ENCODE assay signal across 21 mouse cellular contexts in the genomic region with DNA sequence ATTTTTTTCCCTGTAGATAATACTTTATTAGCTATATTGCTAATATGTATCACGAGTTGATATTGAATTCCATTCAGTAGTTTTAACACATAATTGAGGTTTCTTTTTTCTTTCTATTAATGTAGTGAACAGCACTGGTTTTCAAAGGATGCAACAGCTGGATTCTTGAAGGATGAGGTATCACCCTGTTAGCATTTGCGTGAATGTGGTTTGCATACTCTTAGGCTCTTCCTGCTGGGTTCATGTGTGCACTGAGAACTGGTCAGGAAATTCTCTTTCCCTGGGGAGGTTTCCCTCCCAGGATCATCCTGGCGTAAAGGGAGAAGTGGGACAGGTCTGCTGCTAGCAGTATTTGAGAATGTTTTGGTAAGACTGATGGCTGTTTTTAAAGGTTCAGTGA. TPM values are rescaled to one million over a fixed set of nuclear protein-coding genes. Genes with fewer than 3 reads are reported as not detected.
DNase-seq lines count a peak whose midpoint lies in the region; ATAC-seq and TF ChIP-seq lines count a peak whose summit lies in the region.
"Had no signal": no experiment of that assay in that cellular context is flagged by ENCODE, and none has a peak within 500 bp of the region (broad histone marks: within the 10 kb centered on the region; RNA-seq: fewer than 3 reads in every experiment).

No protein-coding gene starts in this region.

- ATAC-seq in kidney, postnatal 0 days (replicated peaks; ENCODE audit: low FRiP score, low read depth): no peak
- ATAC-seq in hindbrain, postnatal 0 days: no peak
- ATAC-seq: activated CD4-positive, CD25-positive, alpha-beta regulatory T cell, adult 4 months; forebrain, embryonic 13.5 days; forebrain, embryonic 15.5 days; forebrain, postnatal 0 days had no signal

- no peak for TF ChIP-seq POLR2A in myocyte (IDR thresholded peaks at IDR 0.05; ENCODE audit: insufficient read length, low read depth)

- no peaks in the 10 kb centered on the region for H3K27me3 ChIP-seq in kidney, postnatal 0 days (ENCODE audit: insufficient read depth, low read length)
- no peaks in the 10 kb centered on the region for H3K27me3 ChIP-seq in C2C12 (ENCODE audit: control insufficient read depth, insufficient read depth, insufficient read length)
- no peaks in the 10 kb centered on the region for H3K27me3 ChIP-seq in myocyte (ENCODE audit: control insufficient read depth, insufficient read depth, insufficient read length)
- H3K27me3 ChIP-seq in hindbrain, postnatal 0 days (ENCODE audit: insufficient read depth, low read length): no peaks in the 10 kb centered on the region
- H3K27me3 ChIP-seq: embryonic facial prominence, embryonic 12.5 days; forebrain, embryonic 13.5 days; forebrain, embryonic 15.5 days had no signal

- H3ac ChIP-seq in C2C12 (ENCODE audit: control insufficient read depth, insufficient read length, low read depth) (no peak overlapping the region), myocyte (ENCODE audit: control insufficient read depth, insufficient read length) (no peak overlapping the region)

- no peak overlapping the region for H3K9ac ChIP-seq in kidney, postnatal 0 days (ENCODE audit: low read depth, low read length)
- H3K9ac ChIP-seq in hindbrain, postnatal 0 days (replicated peaks; ENCODE audit: low read length): no peak overlapping the region
- H3K9ac ChIP-seq: embryonic facial prominence, embryonic 12.5 days; forebrain, embryonic 13.5 days; forebrain, embryonic 15.5 days; forebrain, postnatal 0 days had no signal

- H3K79me2 ChIP-seq in C2C12 (ENCODE audit: control insufficient read depth, insufficient read depth): no peaks in the 10 kb centered on the region
- no peaks in the 10 kb centered on the region for H3K79me2 ChIP-seq in myocyte (ENCODE audit: control insufficient read depth, insufficient read depth)

- H3K36me3 ChIP-seq in kidney, postnatal 0 days (ENCODE audit: insufficient read depth, low read length): no peaks in the 10 kb centered on the region
- H3K36me3 ChIP-seq in C2C12 (ENCODE audit: control insufficient read depth, insufficient read depth) (no peaks in the 10 kb centered on the region), myocyte (ENCODE audit: control insufficient read depth, insufficient read depth) (no peaks in the 10 kb centered on the region)
- no peaks in the 10 kb centered on the region for H3K36me3 ChIP-seq in hindbrain, postnatal 0 days (ENCODE audit: insufficient read depth, low read length)
- H3K36me3 ChIP-seq: embryonic facial prominence, embryonic 10.5 days; embryonic facial prominence, embryonic 12.5 days; forebrain, embryonic 15.5 days had no signal

- no peaks in the 10 kb centered on the region for H3K79me3 ChIP-seq in C2C12 (ENCODE audit: low read depth)

- no peak overlapping the region for H3K4me3 ChIP-seq in kidney, postnatal 0 days (replicated peaks; ENCODE audit: low read depth, low read length)
- H3K4me3 ChIP-seq in C2C12 (ENCODE audit: insufficient read depth, poor library complexity, severe bottlenecking) (no peak overlapping the region), myocyte (no peak overlapping the region)
- H3K4me3 ChIP-seq in hindbrain, postnatal 0 days (ENCODE audit: low read length): no peak overlapping the region
- H3K4me3 ChIP-seq: embryonic facial prominence, embryonic 10.5 days; embryonic facial prominence, embryonic 12.5 days; forebrain, embryonic 13.5 days; forebrain, embryonic 15.5 days had no signal

- whole genome bisulfite sequencing in kidney, postnatal 0 days: 42% methylated on average over 3 of the region's 3 CpGs
- 62% methylated on average over 3 of the region's 3 CpGs for WGBS in hindbrain, postnatal 0 days

- H3K27ac ChIP-seq in kidney, postnatal 0 days: no peak overlapping the region
- no peak overlapping the region for H3K27ac ChIP-seq in hindbrain, postnatal 0 days
- H3K27ac ChIP-seq: embryonic facial prominence, embryonic 10.5 days; embryonic facial prominence, embryonic 12.5 days; forebrain, embryonic 13.5 days; forebrain, embryonic 15.5 days had no signal

- TF ChIP-seq CTCF in kidney, postnatal 0 days (IDR thresholded peaks at IDR 0.05; ENCODE audit: low read depth): no peak
- no peak for TF ChIP-seq CTCF in C2C12 (IDR thresholded peaks at IDR 0.05; ENCODE audit: control insufficient read depth, insufficient read depth, insufficient read length)
- no peak for TF ChIP-seq CTCF in hindbrain, postnatal 0 days (IDR thresholded peaks at IDR 0.05; ENCODE audit: low read depth)

- no peaks in the 10 kb centered on the region for H3K4me1 ChIP-seq in kidney, postnatal 0 days (replicated peaks; ENCODE audit: insufficient read depth, low read length)
- no peaks in the 10 kb centered on the region for H3K4me1 ChIP-seq in hindbrain, postnatal 0 days (ENCODE audit: insufficient read depth, low read length)
- H3K4me1 ChIP-seq: embryonic facial prominence, embryonic 12.5 days had no signal

- H3K4me2 ChIP-seq in kidney, postnatal 0 days (ENCODE audit: low read length): no peak overlapping the region
- H3K4me2 ChIP-seq in myocyte (ENCODE audit: low read depth): peak overlapping the region; percentile 55
- no peak overlapping the region for H3K4me2 ChIP-seq in hindbrain, postnatal 0 days (ENCODE audit: low read depth, low read length)
- H3K4me2 ChIP-seq: embryonic facial prominence, embryonic 12.5 days; forebrain, embryonic 13.5 days; forebrain, embryonic 15.5 days had no signal

- peak; percentile 5 for DNase-seq in kidney, postnatal 0 days (ENCODE audit: low spot score)
- no peak for DNase-seq in kidney, postnatal 36 days
- DNase-seq in cerebellum, postnatal 4 days (ENCODE audit: low spot score in 2 of 2): no peak
- DNase-seq in hindbrain, postnatal 0 days (ENCODE audit: low spot score): no peak
- DNase-seq: adrenal gland, adult 8-10 months; adrenal gland, postnatal 14 days; adrenal gland, postnatal 36 days; B cell, adult 2 months; cerebellum, adult 18-20 months; cerebellum, adult 8-10 months; cerebellum, adult 9-11 months; cerebellum, postnatal 14 days; cerebellum, postnatal 36 days; forebrain, postnatal 0 days had no signal

- no peaks in the 10 kb centered on the region for H3K9me3 ChIP-seq in kidney, postnatal 0 days (replicated peaks; ENCODE audit: low read length)
- H3K9me3 ChIP-seq in hindbrain, postnatal 0 days (ENCODE audit: low read length): no peaks in the 10 kb centered on the region
- H3K9me3 ChIP-seq: embryonic facial prominence, embryonic 10.5 days; embryonic facial prominence, embryonic 12.5 days; forebrain, embryonic 13.5 days; forebrain, embryonic 15.5 days had no signal

TF ChIP-seq in C2C12, 6 proteins besides CTCF, POLR2A, EP300 and RAD21:
- TF ChIP-seq MYOG (IDR thresholded peaks at IDR 0.05; ENCODE audit: control insufficient read depth, extremely low read depth, insufficient read length) (no peak), FOSL1 (IDR thresholded peaks at IDR 0.05; ENCODE audit: insufficient read depth, low read length, poor library complexity, severe bottlenecking) (no peak), CEBPB (IDR thresholded peaks at IDR 0.05; ENCODE audit: low read depth) (no peak), MYOD1 (IDR thresholded peaks at IDR 0.05; ENCODE audit: control insufficient read depth, insufficient read length, low read depth) (peak; percentile 52), USF1 (IDR thresholded peaks at IDR 0.05; ENCODE audit: low read depth) (peak; percentile 19), MAX (IDR thresholded peaks at IDR 0.05) (peak; percentile 46)

TF ChIP-seq in myocyte, 11 proteins besides CTCF, POLR2A, EP300 and RAD21:
- no peak for TF ChIP-seq CEBPB (IDR thresholded peaks at IDR 0.05; ENCODE audit: insufficient read depth, poor library complexity, severe bottlenecking)
- no peak for TF ChIP-seq REST (IDR thresholded peaks at IDR 0.05; ENCODE audit: insufficient read depth, insufficient read length)
- no peak for TF ChIP-seq TCF12 (IDR thresholded peaks at IDR 0.05; ENCODE audit: insufficient read depth, poor library complexity, severe bottlenecking)
- TF ChIP-seq MYOD1 (IDR thresholded peaks at IDR 0.05; ENCODE audit: control insufficient read depth in 1 of 3, insufficient read length in 2 of 3, low read depth in 2 of 3): no peak
- no peak for TF ChIP-seq SRF (IDR thresholded peaks at IDR 0.05; ENCODE audit: control insufficient read depth, insufficient read length, low read depth)
- no peak for TF ChIP-seq POLR2AphosphoS2 (IDR thresholded peaks at IDR 0.05; ENCODE audit: insufficient read length, low read depth)
- no peak for TF ChIP-seq MYOG (IDR thresholded peaks at IDR 0.05; ENCODE audit: control insufficient read depth in 1 of 3, insufficient read depth in 1 of 3, insufficient read length in 2 of 3, low read depth in 2 of 3)
- TF ChIP-seq TCF3 (IDR thresholded peaks at IDR 0.05; ENCODE audit: insufficient read length, low read depth): no peak
- no peak for TF ChIP-seq E2F4 (IDR thresholded peaks at IDR 0.05; ENCODE audit: insufficient read depth)

RNA-seq across cellular contexts. Expression of gene Slc35b3, which starts 38.0 kb away (rescaled TPM):
- 49.4 and 50.2 TPM in 2 replicates for polyA plus RNA-seq in kidney, postnatal 0 days (2015; fragmentation: Nextera tagmentation; extraction: Ambion mirVana)
- polyA plus RNA-seq in C2C12 (2012; fragmentation: generic; extraction: Trizol) (12.4 TPM), myocyte (2012; fragmentation: generic; extraction: Trizol) (10.1 TPM)
- 19.9 and 25.9 TPM in 2 replicates for total RNA-seq in hindbrain, postnatal 0 days (2014; rRNA removed)
- 28.2 and 28.3 TPM in 2 replicates for polyA plus RNA-seq in hindbrain, postnatal 0 days (2015; fragmentation: Nextera tagmentation; extraction: Ambion mirVana)
